Mouse (Mus musculus): ENCODE measurements at regions not wholly inside any gene's neighbourhood (a gene's known extent, or its start where the extent isn't known, plus 50 kb on each side); places are given as distances from the start of the nearest gene placed in this dataset.
"Not testable (repeated sequence)": the region's sequence is repeated elsewhere in the genome, so short reads cannot be mapped to it uniquely, and the experiment has no call there.

GRCm38 (mm10) chr3:120477232-120477631 is 693.0 kb upstream of the Ptbp2 start:
- no peak for DNase-seq

DNA sequence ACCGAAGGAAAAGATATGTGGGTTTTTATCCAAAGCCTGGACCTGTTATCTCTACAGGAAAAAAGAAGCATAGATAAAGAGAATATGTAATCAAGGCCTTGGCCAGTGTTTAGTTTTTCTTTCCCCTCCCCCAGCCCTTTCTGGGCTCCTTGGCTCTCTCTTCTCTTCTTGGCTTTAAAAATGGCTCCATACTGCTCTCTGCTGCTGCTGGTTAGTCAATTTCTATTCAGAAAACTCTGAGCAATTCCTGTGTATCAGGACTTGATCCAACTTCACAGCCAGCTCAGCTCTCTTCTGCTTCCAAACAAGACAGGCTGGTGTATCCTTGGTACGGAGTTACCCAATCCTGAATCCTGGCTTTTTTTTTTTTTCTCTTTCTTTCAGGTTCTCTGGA is 689.4 kb upstream of the Ptbp2 start:
- no peak for DNase-seq

DNA sequence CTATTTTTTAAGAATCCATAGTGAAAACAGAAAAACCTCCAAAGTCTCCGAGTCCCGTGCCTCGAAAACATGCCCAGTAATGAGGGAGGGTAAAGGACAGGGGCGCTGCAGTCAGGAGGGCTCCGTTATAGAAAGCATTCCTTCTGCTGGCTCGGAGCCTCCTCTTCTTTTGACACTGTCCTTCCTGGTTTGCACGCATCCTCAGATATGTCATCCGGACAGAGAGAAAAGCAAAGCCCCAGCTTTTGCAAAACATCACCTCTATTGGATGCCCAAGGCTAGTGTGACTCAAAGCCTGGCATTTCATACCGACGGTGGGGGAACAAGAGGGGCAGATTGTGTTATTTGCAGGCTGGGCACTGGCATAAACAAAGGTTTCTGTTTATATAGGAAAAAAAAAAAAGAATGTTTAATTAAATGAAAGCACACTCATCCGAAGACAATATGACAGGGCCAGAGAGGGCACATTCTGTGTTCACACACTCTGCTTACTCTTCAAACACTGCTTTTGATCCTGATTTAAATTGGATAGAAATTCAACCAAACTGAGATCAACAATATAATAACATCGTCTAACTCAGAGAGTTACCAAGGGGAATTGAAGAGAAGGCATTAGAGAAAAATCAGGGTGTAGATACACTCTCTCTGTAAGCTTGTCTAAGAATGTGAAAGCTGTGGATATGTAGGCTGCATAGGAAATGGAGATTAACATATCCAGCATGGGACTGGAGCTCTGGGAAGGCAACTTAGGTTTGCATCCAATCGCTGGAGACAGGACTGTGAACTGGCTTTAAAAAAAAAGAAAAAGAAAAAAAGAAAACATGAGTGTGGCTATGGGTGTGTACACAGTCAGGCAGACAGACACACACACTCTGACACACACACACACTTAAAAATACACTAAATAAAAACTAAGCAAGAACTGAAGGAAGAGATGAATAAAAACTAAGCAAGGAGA is 688.7 kb upstream of the Ptbp2 start:
- DNase-seq: no peak

DNA sequence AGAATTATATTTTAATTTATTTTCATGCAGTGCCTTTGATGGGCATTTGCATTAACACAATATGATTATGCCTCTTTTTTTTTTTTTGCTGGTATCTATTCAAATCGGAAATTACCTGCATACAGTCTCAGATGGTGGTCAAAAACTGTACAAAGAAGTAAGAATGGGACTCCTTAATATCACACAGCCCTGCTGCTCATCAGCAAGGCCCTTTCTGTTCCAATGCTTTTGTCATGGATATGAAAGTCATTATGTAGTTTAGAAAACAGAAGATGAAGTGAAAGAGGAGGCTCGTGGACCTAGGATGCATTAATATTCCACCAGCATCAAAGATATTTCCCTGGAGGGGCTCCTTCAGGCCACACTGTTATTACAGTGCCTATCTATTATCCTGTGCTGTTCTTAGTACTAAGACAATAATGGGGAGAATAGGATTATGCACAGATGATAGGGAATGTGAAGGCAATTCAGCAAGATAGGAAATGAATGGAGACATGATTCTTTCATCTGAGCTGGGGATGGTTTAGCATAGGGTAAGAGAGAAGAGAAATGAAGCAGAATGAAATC is 687.7 kb upstream of the Ptbp2 start:
- DNase-seq: no peak

DNA sequence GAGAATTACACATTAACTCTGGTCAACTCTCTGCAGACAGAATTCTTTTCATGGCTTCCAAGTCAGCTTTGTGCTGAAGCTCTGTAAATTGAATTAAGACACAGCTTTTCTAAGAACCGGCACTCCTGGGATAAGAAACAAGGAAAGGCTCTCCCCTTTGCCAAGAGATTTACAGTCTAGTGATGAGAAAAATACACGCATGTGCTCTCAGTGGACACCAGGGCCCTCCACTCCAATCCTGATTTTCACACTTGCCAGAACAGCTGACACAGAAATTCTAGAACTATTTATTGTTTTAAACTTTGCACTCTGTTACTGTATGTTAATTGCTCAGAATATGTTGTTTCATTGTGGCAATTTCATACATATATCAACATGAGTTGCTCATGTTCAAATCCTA is 684.6 kb upstream of the Ptbp2 start:
- DNase-seq: no peak

DNA sequence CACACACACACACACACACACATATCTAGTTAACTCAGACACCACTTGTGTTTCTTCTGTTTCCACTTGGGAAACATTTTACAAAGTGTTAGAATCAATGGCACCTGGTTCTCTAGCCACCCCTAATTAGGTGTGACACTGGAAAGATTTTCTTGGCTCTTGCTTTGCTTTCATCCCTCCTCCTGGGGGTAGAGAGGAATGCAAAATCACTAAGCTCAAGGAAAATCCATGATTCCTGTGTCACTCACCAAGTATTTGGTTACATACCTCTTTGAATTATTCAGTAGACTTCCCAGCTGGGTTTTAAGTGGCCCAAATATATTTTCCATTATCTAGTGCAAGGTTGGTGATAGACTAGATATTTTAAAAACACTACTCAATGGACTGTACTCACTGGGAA is 676.5 kb upstream of the Ptbp2 start:
- DNase-seq: no peak

- no peak for DNase-seq
Measured at GRCm38 (mm10) chr3:120457912-120458311, 673.6 kb upstream of the Ptbp2 start.

DNA sequence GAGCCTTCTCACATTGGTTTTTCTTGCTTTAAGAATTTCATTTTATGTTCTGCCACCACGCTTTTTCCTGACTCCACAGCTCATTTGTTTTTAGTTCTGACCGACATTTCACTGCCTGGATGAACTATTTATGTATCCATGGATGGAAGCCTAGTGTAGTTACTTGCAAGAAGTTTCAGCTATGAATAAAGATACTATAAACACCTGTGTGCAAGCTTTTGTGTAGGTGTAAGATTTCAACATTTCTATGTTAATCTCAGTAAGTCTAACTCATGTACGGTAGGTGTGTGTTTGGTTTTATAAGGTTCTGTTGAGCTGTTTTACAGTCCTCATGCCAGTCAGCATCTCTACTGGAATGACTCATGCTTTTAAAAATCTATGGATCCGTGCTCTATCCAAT is 656.9 kb upstream of the Ptbp2 start:
- no peak for DNase-seq

DNA sequence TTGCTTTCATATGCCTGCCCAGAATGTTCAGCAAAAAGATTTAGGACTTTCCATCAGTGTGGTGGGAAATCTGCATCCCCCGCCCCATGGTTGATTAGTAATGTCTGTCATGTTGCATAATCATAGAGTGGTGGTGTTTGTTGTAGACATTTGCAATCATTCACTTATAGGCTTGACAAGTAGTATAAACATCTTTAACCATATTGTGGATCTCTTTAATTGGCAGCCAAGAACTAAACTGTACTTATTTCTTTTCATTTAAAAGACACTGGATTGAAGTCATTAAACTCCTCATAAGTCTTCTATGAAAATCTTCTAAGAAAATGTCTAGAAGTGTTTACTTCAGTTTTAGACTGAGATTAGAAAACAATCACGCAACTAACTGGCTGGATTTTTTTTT is 646.0 kb upstream of the Ptbp2 start:
- no peak for DNase-seq

GRCm38 (mm10) chr3:120416634-120417033 is 632.4 kb upstream of the Ptbp2 start:
- DNase-seq: no peak

GRCm38 (mm10) chr3:120375688-120376289 is 591.5 kb upstream of the Ptbp2 start:
- DNase-seq: no peak

GRCm38 (mm10) chr3:120342747-120343377 is 558.6 kb upstream of the Ptbp2 start:
- no peak for DNase-seq

DNA sequence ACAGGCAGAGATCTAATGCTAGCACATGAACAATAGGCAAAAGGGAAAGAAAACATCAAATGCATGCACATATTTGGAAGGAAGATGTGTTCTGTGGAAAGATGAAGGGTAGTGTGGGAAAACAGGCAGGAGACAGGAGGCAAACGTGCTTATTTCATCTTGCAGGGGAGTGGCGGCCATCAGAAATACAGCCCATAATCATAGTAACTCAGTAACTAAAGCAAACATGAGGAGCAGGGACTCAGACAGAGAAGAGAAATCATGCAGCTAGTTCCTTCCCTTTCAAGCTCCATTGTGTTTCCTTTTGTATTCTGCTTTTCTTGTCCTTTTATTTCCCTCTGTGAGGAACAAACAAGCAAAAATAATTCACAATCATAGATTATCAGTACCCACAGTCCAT is 557.6 kb upstream of the Ptbp2 start:
- DNase-seq: no peak

DNA sequence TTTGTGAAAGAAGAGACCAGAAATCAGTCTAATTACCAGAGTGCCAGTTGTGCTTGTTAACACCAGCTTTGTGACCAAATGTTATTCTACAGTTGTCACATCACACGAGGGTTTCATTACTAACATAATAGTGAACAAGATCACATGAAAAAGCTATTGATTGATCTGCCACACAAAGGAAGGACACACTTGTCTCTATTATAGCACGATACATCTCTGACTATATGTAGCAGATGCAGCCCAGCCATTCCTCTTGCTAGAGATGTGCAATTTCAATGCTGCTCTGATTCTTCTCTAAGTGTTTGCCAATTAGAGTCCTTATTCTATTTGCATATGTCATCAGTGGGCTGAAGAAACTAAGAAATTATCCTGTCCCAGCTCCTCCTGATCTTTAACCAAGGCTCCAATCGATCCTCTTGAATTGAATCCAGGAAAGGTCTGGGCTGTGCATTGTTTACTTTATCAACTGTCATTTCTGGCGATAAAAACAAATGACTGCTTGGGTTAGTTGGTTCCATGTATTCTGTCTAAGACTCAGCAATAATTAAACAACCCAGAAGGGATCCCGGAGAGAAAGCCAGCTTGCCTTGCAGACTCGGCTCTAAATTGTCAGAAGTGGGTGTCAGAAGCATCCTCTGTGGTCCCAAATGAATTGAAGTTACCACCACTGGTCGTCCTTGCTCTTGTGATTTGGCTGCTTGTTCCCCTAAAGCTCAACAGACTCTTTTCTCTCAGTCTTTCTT is 551.7 kb upstream of the Ptbp2 start:
- no peak for DNase-seq

DNA sequence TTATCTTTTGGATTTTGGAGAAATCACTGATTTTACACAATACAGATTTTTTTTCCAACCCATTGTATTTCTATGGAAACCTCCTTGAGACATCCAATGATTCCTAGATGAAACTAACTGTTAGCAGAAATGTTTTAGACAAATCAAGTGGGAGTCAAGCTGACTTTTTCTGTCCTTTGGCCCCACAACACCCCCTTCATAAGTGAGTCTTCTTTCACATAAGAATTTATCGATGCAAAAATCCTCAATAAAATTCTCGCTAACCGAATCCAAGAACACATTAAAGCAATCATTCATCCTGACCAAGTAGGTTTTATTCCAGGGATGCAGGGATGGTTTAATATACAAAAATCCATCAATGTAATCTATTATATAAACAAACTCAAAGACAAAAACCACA is 522.8 kb upstream of the Ptbp2 start:
- DNase-seq: not testable (repeated sequence)

- DNase-seq: no peak
Measured at GRCm38 (mm10) chr3:120305608-120306007, 521.3 kb upstream of the Ptbp2 start.

All from spleen, adult 18-20 months (tissue).